Mouse (Mus musculus) regulatory T cell (primary cell): ENCODE data around the gene Ttll5.

Source experiments
- in situ Hi-C: fragments of 300-600 bp; cut with MboI, MseI; formaldehyde crosslinking; loops from one replicate; pipeline ENCODE4 v1.15.1; 2025; ENCODE audit warnings: high pct_unique_total_duplicates

Gene Ttll5

GRCm38 (mm10) chr12:86004627-86005026 lies 180.2 kb downstream of the Ttll5 start:
- in situ Hi-C loops, result no loop called here

GRCm38 (mm10) chr12:86007377-86007776 lies 182.9 kb downstream of the Ttll5 start:
- in situ Hi-C loops, result no loop called here

- in situ Hi-C loops, result loop anchor here (5.0 kb wide), 1 partner anchor 82 kb away; no protein-coding TSS in a partner anchor
These were observed 186.2 kb downstream of the Ttll5 start for GRCm38 (mm10) chr12:86010656-86011055.

GRCm38 (mm10) chr12:86012195-86012594 lies 187.7 kb downstream of the Ttll5 start:
- in situ Hi-C loops, result loop anchor here (5.0 kb wide), 1 partner anchor 80 kb away; no protein-coding TSS in a partner anchor

- in situ Hi-C loops, result loop anchor here (5.0 kb wide), 1 partner anchor 78 kb away; no protein-coding TSS in a partner anchor
These were observed 189.7 kb downstream of the Ttll5 start for GRCm38 (mm10) chr12:86014174-86014573.

- in situ Hi-C loops, result loop anchor here (5.0 kb wide), 1 partner anchor 78 kb away; no protein-coding TSS in a partner anchor
These were observed 190.2 kb downstream of the Ttll5 start for GRCm38 (mm10) chr12:86014621-86015020.

GRCm38 (mm10) chr12:86015114-86015513 lies 190.7 kb downstream of the Ttll5 start:
- in situ Hi-C loops, result no loop called here

GRCm38 (mm10) chr12:86017360-86017759 lies 192.9 kb downstream of the Ttll5 start:
- in situ Hi-C loops, result no loop called here

- in situ Hi-C loops, result no loop called here
These were observed 197.1 kb downstream of the Ttll5 start for GRCm38 (mm10) chr12:86021583-86021982.

- in situ Hi-C loops, result no loop called here
These were observed 198.0 kb downstream of the Ttll5 start for GRCm38 (mm10) chr12:86022282-86022984.

GRCm38 (mm10) chr12:86023081-86023871 lies 198.8 kb downstream of the Ttll5 start:
- in situ Hi-C loops, result no loop called here

- in situ Hi-C loops, result no loop called here
These were observed 200.0 kb downstream of the Ttll5 start for GRCm38 (mm10) chr12:86024426-86024825.

GRCm38 (mm10) chr12:86025480-86025879 lies 201.0 kb downstream of the Ttll5 start:
- in situ Hi-C loops, result loop anchor here (5.0 kb wide), 1 partner anchor 52 kb away; the partner anchor contains the start of gene Tgfb3

- in situ Hi-C loops, result loop anchor here (5.0 kb wide), 1 partner anchor 50 kb away; the partner anchor contains the start of gene Tgfb3
These were observed 202.5 kb downstream of the Ttll5 start for GRCm38 (mm10) chr12:86027000-86027399.

GRCm38 (mm10) chr12:86027747-86028146 lies 203.3 kb downstream of the Ttll5 start:
- in situ Hi-C loops, result loop anchor here (5.0 kb wide), 1 partner anchor 50 kb away; the partner anchor contains the start of gene Tgfb3

GRCm38 (mm10) chr12:86030932-86031331 lies 206.5 kb downstream of the Ttll5 start:
- in situ Hi-C loops, result no loop called here

- in situ Hi-C loops, result no loop called here
These were observed 211.1 kb downstream of the Ttll5 start for GRCm38 (mm10) chr12:86035586-86035985.

GRCm38 (mm10) chr12:86036368-86037166 lies 212.1 kb downstream of the Ttll5 start:
- in situ Hi-C loops, result no loop called here

GRCm38 (mm10) chr12:86037235-86037921 lies 212.9 kb downstream of the Ttll5 start:
- in situ Hi-C loops, result no loop called here

GRCm38 (mm10) chr12:86039078-86039477 lies 214.6 kb downstream of the Ttll5 start:
- in situ Hi-C loops, result no loop called here

- in situ Hi-C loops, result no loop called here
These were observed 215.3 kb downstream of the Ttll5 start for GRCm38 (mm10) chr12:86039751-86040150.
